In genomic region chr17:75017423-75017822, GRCm38 (mm10) we compare ENCODE assay signal across 8 mouse cellular contexts. TPM values are rescaled to one million over a fixed set of nuclear protein-coding genes. Genes with fewer than 3 reads are reported as not detected.
DNase-seq lines count a peak whose midpoint lies in the region; ATAC-seq lines count a peak whose summit lies in the region.

No protein-coding gene starts in this region.

- ATAC-seq in monocyte, adult 5-6 weeks (replicated peaks; ENCODE audit: insufficient number of reproducible peaks, low FRiP score, low TSS enrichment, poor library complexity, severe bottlenecking): no peak

- peak; percentile 53 for DNase-seq in heart, postnatal 4 days
- DNase-seq in heart, adult 8-10 months (ENCODE audit: low spot score): no peak
- peak; percentile 47 for DNase-seq in right cerebral cortex, postnatal 4 days
- DNase-seq in right cerebral cortex, adult 18-20 months: no peak
- DNase-seq in embryo, embryonic 11 days: peak; percentile 36
- peak; percentile 22 for DNase-seq in lung, postnatal 36 days
- DNase-seq in urinary bladder, postnatal 10 days (ENCODE audit: low spot score): no peak

RNA-seq across cellular contexts. Expression of gene Ltbp1, which starts 12.1 kb away (rescaled TPM):
- 10 to 100 TPM; 63.8 to 67.0 TPM for total RNA-seq in heart, postnatal 4 days (2021)
- 10 to 100 TPM; 35.7 to 46.0 (median 42.1) TPM for total RNA-seq in heart, adult 8-10 months (2022)
- total RNA-seq in monocyte, adult 5-6 weeks (2017): 1.0 to 10.5 TPM in 2 of 3 replicates, not detected in the other

Comparison
In these comparisons a context has a peak if more than half of its experiments do, and no peak if none do; other contexts are left out.
1. DNase-seq: peak in heart, postnatal 4 days (single experiment), right cerebral cortex, postnatal 4 days (single experiment), embryo, embryonic 11 days (single experiment) and lung, postnatal 36 days (single experiment); none in heart, adult 8-10 months (single experiment), right cerebral cortex, adult 18-20 months (single experiment) and urinary bladder, postnatal 10 days (single experiment).